In the genomic region with DNA sequence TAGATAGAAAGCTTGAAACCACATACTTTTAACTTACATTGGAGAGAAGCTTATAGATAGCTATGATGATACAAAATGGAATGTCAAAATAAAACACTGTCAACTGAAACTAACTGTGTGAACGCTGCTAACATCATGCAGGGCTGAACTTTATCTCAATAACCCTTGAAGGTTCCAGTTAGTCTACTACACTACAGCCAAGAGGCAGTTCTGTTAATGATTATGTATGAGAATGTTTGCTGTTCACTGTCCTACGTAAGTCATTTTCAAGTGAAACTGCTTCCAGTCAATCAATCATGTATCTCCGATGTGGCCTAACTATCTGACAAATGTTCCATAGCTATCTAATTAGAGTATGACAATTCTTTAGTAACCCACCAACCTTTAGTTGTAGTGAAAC, we compare ENCODE assay signal across 23 mouse cellular contexts. TPM values are rescaled to one million over a fixed set of nuclear protein-coding genes. Genes with fewer than 3 reads are reported as not detected.
DNase-seq lines count a peak whose midpoint lies in the region; ATAC-seq and TF ChIP-seq lines count a peak whose summit lies in the region.
"Had no signal": no experiment of that assay in that cellular context is flagged by ENCODE, and none has a peak within 500 bp of the region (broad histone marks: within the 10 kb centered on the region; RNA-seq: fewer than 3 reads in every experiment).

No protein-coding gene starts in this region.

- H3K27me3 ChIP-seq in hindbrain, embryonic 11.5 days (ENCODE audit: control insufficient read depth, insufficient read depth, low read length), result no peaks in the 10 kb centered on the region
- no peaks in the 10 kb centered on the region for H3K27me3 ChIP-seq in hindbrain, embryonic 10.5 days (ENCODE audit: insufficient read depth, poor library complexity, severe bottlenecking)
- H3K27me3 ChIP-seq in kidney, embryonic 16.5 days (ENCODE audit: insufficient read depth, low read length), result no peaks in the 10 kb centered on the region
- H3K27me3 ChIP-seq in liver, postnatal 0 days (ENCODE audit: insufficient read depth, low read length), result no peaks in the 10 kb centered on the region
- no peaks in the 10 kb centered on the region for H3K27me3 ChIP-seq in liver, embryonic 12.5 days (replicated peaks)
- no peaks in the 10 kb centered on the region for H3K27me3 ChIP-seq in intestine, embryonic 16.5 days (replicated peaks; ENCODE audit: control insufficient read depth, insufficient read depth, low read length)
- H3K27me3 ChIP-seq: embryonic facial prominence, embryonic 15.5 days; heart, embryonic 12.5 days had no signal

- H3K4me2 ChIP-seq in hindbrain, embryonic 11.5 days (replicated peaks; ENCODE audit: low read depth, low read length), result no peak overlapping the region
- no peak overlapping the region for H3K4me2 ChIP-seq in kidney, embryonic 16.5 days (replicated peaks; ENCODE audit: low read depth, low read length)
- peak overlapping the region; percentile 18; the same call in 1 of the 2 replicates for H3K4me2 ChIP-seq in liver, postnatal 0 days (ENCODE audit: low read depth, low read length)
- no peak overlapping the region for H3K4me2 ChIP-seq in liver, embryonic 12.5 days
- H3K4me2 ChIP-seq in intestine, embryonic 16.5 days (ENCODE audit: low read depth, low read length), result no peak overlapping the region
- H3K4me2 ChIP-seq: embryonic facial prominence, embryonic 15.5 days; heart, embryonic 12.5 days had no signal

- no peak overlapping the region for H3K27ac ChIP-seq in hindbrain, embryonic 11.5 days (ENCODE audit: low read depth, low read length)
- H3K27ac ChIP-seq in hindbrain, embryonic 10.5 days, result no peak overlapping the region
- H3K27ac ChIP-seq in kidney, embryonic 16.5 days (ENCODE audit: low read length), result no peak overlapping the region
- 0 out of 2 replicates have a peak overlapping the region, but pooled peaks have one; percentile 22 for H3K27ac ChIP-seq in liver, postnatal 0 days (ENCODE audit: low read depth)
- no peak overlapping the region for H3K27ac ChIP-seq in liver, embryonic 12.5 days
- H3K27ac ChIP-seq in intestine, embryonic 16.5 days (ENCODE audit: low read length), result no peak overlapping the region
- H3K27ac ChIP-seq: embryonic facial prominence, embryonic 15.5 days; forebrain, embryonic 10.5 days; gastrocnemius, adult 2 months had no signal

- 0 out of 2 replicates have a peak, but pooled peaks have one; percentile 33 for ATAC-seq in hindbrain, embryonic 11.5 days (ENCODE audit: low FRiP score)
- ATAC-seq in kidney, embryonic 16.5 days (ENCODE audit: low FRiP score, low TSS enrichment), result peak; percentile 69; the same call in 1 of the 2 replicates
- ATAC-seq in liver, postnatal 0 days, result peak; percentile 79
- ATAC-seq in liver, embryonic 12.5 days, result no peak
- peak; percentile 91 for ATAC-seq in intestine, embryonic 16.5 days
- ATAC-seq: CD4-positive, CD25-positive, alpha-beta regulatory T cell, adult 4 months; forebrain, embryonic 14.5 days had no signal

- no peaks in the 10 kb centered on the region; the same call in 1 of the 2 replicates for H3K36me3 ChIP-seq in hindbrain, embryonic 11.5 days (ENCODE audit: control insufficient read depth, insufficient read depth, low read length)
- peaks cover 66% of the 10 kb centered on the region for H3K36me3 ChIP-seq in hindbrain, embryonic 10.5 days
- peaks cover 7% of the 10 kb centered on the region for H3K36me3 ChIP-seq in kidney, embryonic 16.5 days (ENCODE audit: insufficient read depth, low read length)
- peaks cover 20% of the 10 kb centered on the region for H3K36me3 ChIP-seq in liver, postnatal 0 days (replicated peaks; ENCODE audit: insufficient read depth, low read length)
- H3K36me3 ChIP-seq in liver, embryonic 12.5 days, result peaks cover 32% of the 10 kb centered on the region
- peaks cover 7% of the 10 kb centered on the region; the same call in 1 of the 2 replicates for H3K36me3 ChIP-seq in intestine, embryonic 16.5 days (ENCODE audit: control insufficient read depth, insufficient read depth, low read length)

- DNase-seq in hindbrain, embryonic 11.5 days (ENCODE audit: low spot score), result no peak
- DNase-seq in hindbrain, embryonic 10.5 days (ENCODE audit: low spot score), result no peak
- no peak for DNase-seq in kidney, postnatal 10 days
- no peak for DNase-seq in liver, postnatal 0 days
- no peak for DNase-seq in left cerebral cortex, adult 18-20 months (ENCODE audit: low spot score in 2 of 2)
- DNase-seq: adrenal gland, postnatal 10 days; B cell, adult 2 months; cerebellum, adult 11 months; cerebellum, adult 8-10 months; cerebellum, postnatal 14 days; embryo, embryonic 11 days; gastrocnemius, adult 2 months; gastrocnemius, postnatal 25 days had no signal

- no peak for TF ChIP-seq EP300 in liver, postnatal 0 days (IDR thresholded peaks at IDR 0.05; ENCODE audit: low read depth)

- no peaks in the 10 kb centered on the region for H3K9me3 ChIP-seq in hindbrain, embryonic 11.5 days (ENCODE audit: control insufficient read depth, low read length)
- no peaks in the 10 kb centered on the region for H3K9me3 ChIP-seq in hindbrain, embryonic 10.5 days
- H3K9me3 ChIP-seq in kidney, embryonic 16.5 days (ENCODE audit: low read length), result no peaks in the 10 kb centered on the region
- H3K9me3 ChIP-seq in liver, postnatal 0 days (ENCODE audit: low read length), result no peaks in the 10 kb centered on the region
- H3K9me3 ChIP-seq in liver, embryonic 12.5 days (replicated peaks), result no peaks in the 10 kb centered on the region
- no peaks in the 10 kb centered on the region for H3K9me3 ChIP-seq in intestine, embryonic 16.5 days (ENCODE audit: control insufficient read depth, low read length)
- H3K9me3 ChIP-seq: embryonic facial prominence, embryonic 15.5 days; forebrain, embryonic 10.5 days; G1E; heart, embryonic 12.5 days had no signal

- no peak overlapping the region for H3K9ac ChIP-seq in hindbrain, embryonic 11.5 days (ENCODE audit: low read depth, low read length)
- no peak overlapping the region for H3K9ac ChIP-seq in kidney, embryonic 16.5 days (replicated peaks; ENCODE audit: low read length)
- H3K9ac ChIP-seq in liver, postnatal 0 days (replicated peaks), result no peak overlapping the region
- H3K9ac ChIP-seq in liver, embryonic 12.5 days, result no peak overlapping the region
- no peak overlapping the region for H3K9ac ChIP-seq in intestine, embryonic 16.5 days (ENCODE audit: low read depth, low read length)
- H3K9ac ChIP-seq: embryonic facial prominence, embryonic 15.5 days; heart, embryonic 12.5 days had no signal

- no peaks in the 10 kb centered on the region for H3K4me1 ChIP-seq in hindbrain, embryonic 11.5 days (replicated peaks; ENCODE audit: control insufficient read depth, insufficient read depth, low read length)
- H3K4me1 ChIP-seq in hindbrain, embryonic 10.5 days (replicated peaks), result no peaks in the 10 kb centered on the region; the same call in 1 of the 2 replicates
- no peaks in the 10 kb centered on the region for H3K4me1 ChIP-seq in kidney, embryonic 16.5 days (ENCODE audit: insufficient read depth, low read length)
- no peaks in the 10 kb centered on the region for H3K4me1 ChIP-seq in liver, postnatal 0 days (ENCODE audit: insufficient read depth)
- no peaks in the 10 kb centered on the region; the same call in 1 of the 2 replicates for H3K4me1 ChIP-seq in liver, embryonic 12.5 days
- H3K4me1 ChIP-seq in intestine, embryonic 16.5 days (ENCODE audit: control insufficient read depth, insufficient read depth, low read length), result no peaks in the 10 kb centered on the region
- H3K4me1 ChIP-seq: embryonic facial prominence, embryonic 15.5 days; heart, embryonic 12.5 days had no signal

- no peak for TF ChIP-seq CTCF in liver, postnatal 0 days (IDR thresholded peaks at IDR 0.05; ENCODE audit: low read depth)

- no peak overlapping the region for H3K4me3 ChIP-seq in hindbrain, embryonic 11.5 days (ENCODE audit: low read depth, low read length)
- no peak overlapping the region for H3K4me3 ChIP-seq in hindbrain, embryonic 10.5 days
- no peak overlapping the region for H3K4me3 ChIP-seq in kidney, embryonic 16.5 days (ENCODE audit: low read length)
- no peak overlapping the region for H3K4me3 ChIP-seq in liver, postnatal 0 days (ENCODE audit: low read depth, low read length)
- H3K4me3 ChIP-seq in liver, embryonic 12.5 days, result no peak overlapping the region
- H3K4me3 ChIP-seq in intestine, embryonic 16.5 days (ENCODE audit: low read length), result no peak overlapping the region
- H3K4me3 ChIP-seq: embryonic facial prominence, embryonic 15.5 days; erythroblast, embryonic 14.5 days; forebrain, embryonic 10.5 days; gastrocnemius, adult 2 months; heart, embryonic 12.5 days had no signal

- WGBS in hindbrain, embryonic 11.5 days, result 89% methylated on average over 3 of the region's 3 CpGs
- 92% methylated on average over 3 of the region's 3 CpGs for WGBS in hindbrain, embryonic 10.5 days
- WGBS in kidney, embryonic 16.5 days, result 70% methylated on average over 3 of the region's 3 CpGs
- 63% methylated on average over 3 of the region's 3 CpGs for WGBS in liver, postnatal 0 days (ENCODE audit: insufficient replicate concordance)
- 85% methylated on average over 3 of the region's 3 CpGs for WGBS in liver, embryonic 12.5 days (ENCODE audit: insufficient replicate concordance)
- WGBS in intestine, embryonic 16.5 days, result 64% methylated on average over 3 of the region's 3 CpGs

RNA-seq across cellular contexts. Expression of a gene that starts 38.4 kb away (rescaled TPM):
- 33.2 and 35.0 TPM in 2 replicates for polyA plus RNA-seq in hindbrain, embryonic 11.5 days (2014; fragmentation: Nextera tagmentation; extraction: Ambion mirVana)
- 20.1 and 21.1 TPM in 2 replicates for polyA plus RNA-seq in hindbrain, embryonic 10.5 days (2016; fragmentation: Nextera tagmentation; extraction: Ambion mirVana)
- polyA plus RNA-seq in kidney, embryonic 16.5 days (2015; fragmentation: Nextera tagmentation; extraction: Ambion mirVana), result 19.4 and 20.4 TPM in 2 replicates
- polyA plus RNA-seq in liver, postnatal 0 days (2015; fragmentation: Nextera tagmentation; extraction: Ambion mirVana), result 1.2 and 1.4 TPM in 2 replicates
- 3.0 and 3.2 TPM in 2 replicates for polyA plus RNA-seq in liver, embryonic 12.5 days (2016; fragmentation: Nextera tagmentation; extraction: Ambion mirVana)
- polyA plus RNA-seq in intestine, embryonic 16.5 days (2015; fragmentation: Nextera tagmentation; extraction: Ambion mirVana), result 8.6 and 9.2 TPM in 2 replicates
- 10 to 100 TPM; 16.7 to 17.3 TPM for total RNA-seq in left cerebral cortex, adult 18-20 months (2021)
- polyA plus RNA-seq: erythroblast, embryonic 14.5 days had no signal
